Mouse (Mus musculus): ENCODE results near the gene Erbb3.

GRCm38 (mm10) chr10:128635697-128636096 is 46.2 kb upstream of the Erbb3 start:
- TF ChIP-seq CTCF (IDR thresholded peaks at IDR 0.05; ENCODE audit: low read depth) (no peak), EP300 (IDR thresholded peaks at IDR 0.05; ENCODE audit: low read depth) (no peak)

Measured in liver, postnatal 0 days (tissue).